Mouse (Mus musculus): Measurements from ENCODE around the gene Ankrd13a.
A peak's percentile ranks its signal among the peaks of the same experiment; 100 is the strongest.

Gene Ankrd13a

DNA sequence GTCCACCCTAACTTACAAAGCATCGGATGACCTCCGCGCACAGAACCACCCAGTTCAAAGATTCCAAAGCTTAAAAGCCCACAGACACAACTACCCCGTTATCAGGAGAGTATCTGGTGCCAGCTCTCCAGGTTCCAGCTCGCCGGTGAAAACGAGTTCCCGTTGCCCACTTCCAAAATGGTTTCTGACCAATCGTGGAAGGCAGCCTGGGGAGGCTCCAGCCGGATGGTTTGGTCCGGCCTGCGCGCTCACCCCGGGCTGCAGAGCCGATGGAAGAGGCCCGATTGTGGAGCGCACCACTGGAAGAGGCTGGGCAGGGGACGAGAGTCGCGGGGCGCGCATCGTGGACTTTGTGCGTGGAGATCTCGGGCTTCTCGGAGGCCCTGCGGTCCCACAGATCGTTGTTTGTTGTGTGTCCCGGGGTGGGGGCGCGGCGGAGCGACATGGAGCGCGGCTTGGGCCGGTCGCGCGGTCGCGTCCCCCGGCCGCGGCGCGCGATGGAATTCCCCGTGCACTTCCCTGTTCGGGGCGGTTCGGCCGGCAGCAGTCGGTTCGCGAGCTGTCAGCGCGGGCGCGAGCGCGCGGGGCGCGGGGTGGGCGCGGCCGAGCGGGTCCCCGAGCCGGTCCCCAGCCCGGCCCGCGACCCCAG lies at the start of gene Ankrd13a:
TSS of gene Ankrd13a (plus strand) at position 275 of the 649 bp plus-strand sequence.
- DNase-seq (ENCODE audit: low read depth): peak; percentile 58

- peak; percentile 26 for DNase-seq (ENCODE audit: low read depth)
Measured at GRCm38 (mm10) chr5:114728160-114728559, 46.3 kb upstream of the Ankrd13a start.

DNA sequence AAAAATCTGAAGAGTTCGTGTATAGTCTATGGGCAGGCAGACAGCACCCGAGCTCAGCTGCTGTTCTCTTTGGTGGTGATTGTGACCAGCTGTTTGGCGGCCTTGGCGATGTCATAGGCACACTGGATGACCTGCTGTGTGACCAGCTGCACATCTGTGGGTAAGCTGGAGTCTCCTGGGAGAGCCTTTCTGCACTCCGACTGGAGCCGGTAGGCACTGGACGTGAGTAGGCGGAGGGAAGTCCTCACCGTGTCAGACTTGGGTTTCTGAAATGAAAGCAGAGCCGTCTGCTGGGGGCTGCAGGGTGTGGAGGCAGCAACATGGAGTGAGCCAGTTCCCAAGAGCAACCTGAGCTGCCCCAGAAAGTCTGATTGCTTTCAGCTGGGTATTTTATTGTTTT lies 44.3 kb upstream of the Ankrd13a start:
- DNase-seq (ENCODE audit: low read depth): no peak

- DNase-seq (ENCODE audit: low read depth): no peak
Measured at GRCm38 (mm10) chr5:114731498-114731897, 43.0 kb upstream of the Ankrd13a start.

DNA sequence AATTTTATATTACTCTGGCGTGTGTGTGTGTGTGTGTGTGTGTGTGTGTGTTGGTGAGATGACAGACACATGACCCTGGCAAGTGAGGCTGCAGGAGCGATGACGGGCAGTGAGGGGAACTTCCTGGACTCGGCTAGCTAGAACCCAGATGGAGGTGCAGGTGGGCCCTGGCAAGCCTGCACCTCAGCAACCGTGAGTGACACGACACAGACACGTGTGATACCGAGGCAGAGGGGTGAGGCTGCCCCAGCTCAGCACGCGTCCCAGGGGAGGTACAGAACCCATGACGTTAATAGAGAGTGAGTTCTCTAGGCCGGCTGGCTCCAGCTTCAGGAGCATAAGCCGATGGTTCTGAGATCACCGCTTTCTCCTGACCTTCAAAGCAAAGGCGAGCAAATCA lies 42.5 kb upstream of the Ankrd13a start:
- no peak for DNase-seq (ENCODE audit: low read depth)

DNA sequence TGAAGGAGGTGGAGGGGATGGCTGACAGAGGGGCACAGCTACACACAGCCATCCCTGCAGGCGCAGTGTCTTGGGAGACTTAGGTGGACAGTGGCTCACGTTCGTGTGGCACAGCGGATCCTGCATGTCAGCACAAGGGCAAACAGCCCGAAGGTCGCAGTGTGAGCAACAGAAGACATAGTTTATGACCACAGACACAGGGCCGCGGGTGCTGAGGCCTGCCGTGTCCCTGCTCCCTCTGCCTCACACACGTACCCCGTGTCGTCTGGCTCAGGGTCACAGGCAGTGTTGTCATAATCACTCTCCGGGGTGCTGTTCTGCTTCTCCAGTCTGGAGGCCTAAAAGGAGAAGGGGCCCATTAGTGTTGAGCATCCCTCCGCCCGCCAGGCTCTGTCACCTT lies 40.9 kb upstream of the Ankrd13a start:
- DNase-seq (ENCODE audit: low read depth): no peak

DNA sequence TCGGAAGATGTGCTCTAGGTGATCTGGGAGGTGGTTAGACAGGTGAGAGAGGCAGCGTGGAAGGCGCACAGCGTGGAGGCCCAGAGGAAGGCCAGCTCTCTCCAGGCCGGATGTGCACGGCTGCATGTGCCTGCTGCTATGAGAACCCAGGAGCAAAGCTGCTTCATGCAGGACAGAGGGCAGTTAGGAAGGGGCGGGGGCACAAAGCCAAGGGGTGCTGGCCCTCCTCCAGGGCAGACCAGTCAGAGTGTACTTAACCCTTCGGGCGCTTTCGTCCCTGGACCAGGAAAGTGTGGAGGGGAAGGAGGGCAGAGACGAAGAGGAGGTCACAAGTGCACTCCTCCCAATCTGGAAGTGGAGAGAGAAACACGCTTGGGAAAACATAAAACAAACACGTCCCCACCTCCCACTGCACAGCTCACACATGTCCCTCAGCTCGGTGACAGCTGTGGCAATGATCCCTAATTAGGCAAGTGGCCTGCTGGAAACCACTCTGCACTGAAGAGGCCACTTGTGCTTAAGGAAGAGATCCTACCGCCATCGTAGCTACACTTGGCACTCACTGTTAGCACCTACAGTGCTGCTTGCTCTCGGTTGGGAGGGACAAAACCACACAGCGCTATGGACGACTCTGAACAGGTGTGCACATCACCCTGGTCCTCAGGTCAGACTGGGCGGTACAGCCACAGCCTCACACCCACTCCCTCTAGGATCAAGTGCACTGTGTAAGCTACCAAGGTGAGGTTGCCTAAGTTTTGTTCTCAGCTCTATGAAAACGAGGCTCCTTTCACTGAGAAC lies 37.2 kb upstream of the Ankrd13a start:
- DNase-seq (ENCODE audit: low read depth): no peak

DNA sequence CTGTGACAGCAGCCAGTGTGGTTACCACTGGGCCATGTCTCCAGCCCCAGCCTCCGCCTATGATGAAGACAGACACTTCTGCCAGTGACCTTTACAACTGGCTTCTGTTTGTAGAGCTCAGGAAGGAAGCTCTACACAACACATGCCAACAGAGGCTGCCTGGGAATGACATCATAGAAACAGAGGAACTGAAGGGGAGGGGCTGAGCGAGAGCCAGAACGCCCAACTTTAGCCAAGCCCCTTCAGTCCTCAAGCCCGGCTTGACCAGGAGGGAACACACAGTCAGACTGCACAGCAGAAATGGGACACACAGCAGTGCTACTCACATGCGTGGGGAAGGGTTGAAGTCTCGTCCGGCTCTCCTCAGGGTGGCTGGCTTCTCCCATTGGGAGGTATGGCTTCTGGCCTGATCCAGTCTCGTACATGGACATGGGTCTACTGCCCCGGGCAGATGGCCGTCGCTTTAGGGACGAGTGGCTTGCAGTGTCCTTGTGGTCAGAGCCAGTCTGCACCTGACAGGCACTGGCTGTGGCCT lies 35.7 kb upstream of the Ankrd13a start:
- DNase-seq (ENCODE audit: low read depth): no peak

GRCm38 (mm10) chr5:114740595-114740994 lies 33.9 kb upstream of the Ankrd13a start:
- no peak for DNase-seq (ENCODE audit: low read depth)

- no peak for DNase-seq (ENCODE audit: low read depth)
Measured at GRCm38 (mm10) chr5:114742572-114742971, 31.9 kb upstream of the Ankrd13a start.

- DNase-seq (ENCODE audit: low read depth): no peak
Measured at GRCm38 (mm10) chr5:114742998-114743696, 31.3 kb upstream of the Ankrd13a start.

GRCm38 (mm10) chr5:114743697-114744090 lies 30.8 kb upstream of the Ankrd13a start:
- no peak for DNase-seq (ENCODE audit: low read depth)

DNA sequence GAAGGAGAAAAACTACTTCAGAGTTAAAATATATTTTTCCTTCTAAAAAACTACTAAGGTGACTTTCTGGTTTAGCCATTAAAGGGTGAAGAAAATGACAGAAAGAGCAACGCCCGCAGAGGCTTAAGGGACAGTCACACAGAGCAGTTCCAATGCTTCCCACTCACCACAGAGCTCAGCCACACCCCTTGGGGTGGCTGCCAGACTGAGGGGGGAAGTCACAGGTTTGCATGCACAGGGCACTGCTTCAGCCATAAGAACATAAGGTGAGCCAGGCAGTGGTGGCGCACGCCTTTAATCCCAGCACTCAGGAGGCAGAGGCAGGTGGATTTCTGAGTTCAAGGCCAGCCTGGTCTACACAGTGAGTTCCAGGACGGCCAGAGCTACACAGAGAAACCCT lies 28.9 kb upstream of the Ankrd13a start:
- no peak for DNase-seq (ENCODE audit: low read depth)

- DNase-seq (ENCODE audit: low read depth): no peak
Measured at GRCm38 (mm10) chr5:114746886-114747285, 27.6 kb upstream of the Ankrd13a start.

DNA sequence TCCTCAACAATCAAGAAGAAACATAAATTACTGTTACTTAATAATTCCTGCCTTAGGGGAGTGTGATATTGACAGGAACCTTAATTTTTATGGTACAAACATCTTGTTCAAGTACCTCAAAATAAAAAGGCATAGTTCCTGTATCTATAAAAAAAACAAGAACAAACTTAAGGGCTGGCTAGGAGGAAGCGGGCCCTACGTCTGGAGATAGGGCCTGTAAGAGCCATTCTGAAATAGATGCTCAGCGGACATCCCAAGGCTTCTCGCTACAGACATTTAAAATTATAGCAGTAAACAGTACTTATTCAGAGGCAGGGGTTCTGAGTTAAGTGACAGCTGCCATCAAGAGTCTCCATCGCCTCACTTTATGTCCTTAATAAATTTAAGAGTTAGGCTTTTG lies 27.0 kb upstream of the Ankrd13a start:
- DNase-seq (ENCODE audit: low read depth): no peak

DNA sequence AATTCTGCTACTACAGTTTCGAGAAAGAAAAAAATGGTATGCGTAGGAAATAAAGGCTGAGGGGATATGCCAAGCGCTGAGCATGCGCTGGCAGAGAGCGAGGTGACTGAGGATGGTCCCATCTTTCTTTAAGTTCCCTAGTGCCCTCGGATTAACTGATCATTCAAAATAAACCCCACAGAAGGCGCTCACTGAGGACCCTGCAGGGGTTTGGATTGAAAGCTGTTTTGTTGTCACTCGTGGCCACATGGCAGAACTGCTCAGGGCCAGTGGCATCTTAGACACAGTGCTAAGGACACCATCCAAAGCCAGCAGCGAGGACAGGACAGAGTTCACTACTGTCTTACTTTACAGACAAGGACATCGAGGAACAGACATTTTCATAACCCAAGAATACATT lies 24.2 kb upstream of the Ankrd13a start:
- DNase-seq (ENCODE audit: low read depth): no peak

DNA sequence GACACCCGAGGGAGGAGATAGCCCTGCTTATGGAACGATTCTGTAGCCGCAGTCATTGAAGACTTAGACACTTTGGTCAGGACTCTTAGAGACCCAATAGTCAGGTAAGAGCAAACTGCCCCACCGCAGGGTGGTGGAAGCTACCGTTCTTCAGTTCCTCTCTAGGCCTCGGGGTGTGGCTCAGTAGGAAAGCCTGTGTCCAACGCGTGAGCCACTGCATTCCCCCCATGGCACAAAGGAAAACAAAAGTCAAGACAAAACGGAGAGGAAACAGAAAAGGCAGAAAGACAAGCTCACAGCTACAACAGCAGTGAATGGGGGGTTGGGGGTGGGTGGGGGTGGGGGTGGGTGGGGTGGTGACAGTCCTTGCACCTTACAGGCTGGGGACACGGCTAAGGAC lies 22.1 kb upstream of the Ankrd13a start:
- no peak for DNase-seq (ENCODE audit: low read depth)

- DNase-seq (ENCODE audit: low read depth): no peak
Measured at GRCm38 (mm10) chr5:114753384-114753783, 21.1 kb upstream of the Ankrd13a start.

DNA sequence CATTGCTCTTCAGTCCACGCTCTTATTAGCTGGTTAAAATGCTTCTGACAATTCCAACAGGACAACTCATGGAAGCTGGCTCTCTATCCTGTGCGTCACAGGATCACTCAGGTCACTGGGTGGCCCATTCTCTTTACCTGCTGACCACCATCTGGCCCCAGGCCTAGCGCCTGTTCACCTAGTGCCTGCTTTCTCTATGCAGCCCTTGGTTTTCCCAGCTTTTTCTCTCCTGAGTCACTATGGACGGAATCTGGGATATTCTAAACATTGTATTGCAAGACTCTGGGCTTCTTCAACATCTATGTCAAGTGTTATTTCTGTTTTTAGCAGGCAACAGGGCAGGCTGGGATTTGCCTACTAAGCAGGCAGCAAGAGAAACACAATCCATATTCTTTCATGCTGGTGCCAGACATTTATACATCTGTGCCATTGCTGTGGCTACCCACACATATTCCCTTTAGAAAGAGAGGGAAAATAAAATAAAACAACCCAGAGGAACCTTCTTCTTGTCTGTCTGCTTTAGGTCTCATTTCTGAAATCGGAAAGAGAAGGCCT lies 14.9 kb upstream of the Ankrd13a start:
- no peak for DNase-seq (ENCODE audit: low read depth)

DNA sequence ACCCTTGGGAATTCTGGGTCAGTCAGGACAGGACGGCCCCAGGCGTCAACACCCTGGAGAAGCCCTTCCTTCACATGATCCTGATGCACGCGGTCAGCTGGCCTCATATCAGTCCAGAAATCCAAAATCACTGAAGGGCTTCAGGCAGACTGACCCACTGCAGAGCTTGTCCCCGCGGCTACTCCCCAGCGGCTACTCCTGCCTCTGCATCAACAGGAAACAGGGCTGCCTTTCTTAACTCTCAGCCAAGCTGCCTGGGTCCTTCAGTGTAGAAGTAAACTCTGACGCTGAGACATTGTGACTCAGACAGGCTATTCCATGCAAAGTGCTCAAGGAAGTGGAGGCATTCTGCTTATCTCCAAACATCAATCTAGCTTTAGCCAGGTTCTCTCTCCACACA lies 12.5 kb upstream of the Ankrd13a start:
- DNase-seq (ENCODE audit: low read depth): no peak

DNA sequence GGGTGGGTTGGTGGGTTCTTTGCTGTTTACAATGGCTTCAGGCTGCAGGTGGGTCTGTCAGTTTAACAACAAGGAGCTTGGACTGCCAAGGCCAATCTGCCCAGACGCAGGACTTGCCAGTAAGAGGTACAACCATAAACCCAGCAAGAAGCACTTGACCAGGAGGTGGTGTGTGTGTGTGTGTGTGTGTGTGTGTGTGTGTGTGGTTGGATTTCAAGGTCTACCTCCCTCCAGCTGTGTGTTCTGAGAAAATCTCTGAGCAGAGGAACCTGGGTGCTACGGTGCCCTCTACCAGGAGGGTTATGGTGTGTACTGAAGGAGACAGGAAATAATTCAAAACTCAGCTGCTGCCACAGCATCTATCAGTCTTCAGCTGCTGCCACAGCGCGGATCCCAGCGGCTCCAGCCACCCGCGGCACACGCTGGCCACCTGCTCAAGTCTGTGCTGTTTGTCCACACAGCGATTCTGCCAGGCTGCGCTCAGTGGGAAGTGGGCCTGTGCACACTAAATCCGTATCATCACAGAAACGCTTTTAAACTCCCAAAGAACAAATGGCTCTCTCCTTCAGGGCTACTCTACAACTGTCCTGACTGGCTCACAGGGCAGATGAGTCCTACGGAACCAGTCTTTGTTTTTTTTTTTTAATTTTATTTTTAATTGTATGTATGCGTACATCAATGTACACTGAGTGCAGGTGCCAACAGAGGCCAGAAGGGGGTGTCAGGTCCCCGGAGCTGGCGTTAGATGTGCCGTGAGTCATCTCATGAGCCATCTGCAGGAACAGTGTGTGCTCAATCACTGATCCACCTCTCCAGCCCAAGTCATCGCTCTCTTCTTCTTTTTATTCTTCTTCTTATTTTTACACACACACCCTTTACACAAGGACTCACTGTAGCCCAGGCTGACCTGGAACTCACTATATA lies 9.4 kb upstream of the Ankrd13a start:
- DNase-seq (ENCODE audit: low read depth): no peak
